20 mouse cellular contexts compared by ENCODE assay signal in genomic region chr7:130044581-130044980, GRCm38 (mm10).
A peak's percentile ranks its signal among the peaks of the same experiment; 100 is the strongest.
DNase-seq lines count a peak whose midpoint lies in the region; ATAC-seq and TF ChIP-seq lines count a peak whose summit lies in the region.
"Had no signal": no experiment of that assay in that cellular context is flagged by ENCODE, and none has a peak within 500 bp of the region (broad histone marks: within the 10 kb centered on the region; RNA-seq: fewer than 3 reads in every experiment).

No protein-coding gene starts in this region.

- TF ChIP-seq EP300 in liver, postnatal 0 days (IDR thresholded peaks at IDR 0.05; ENCODE audit: low read depth): no peak

- no peak overlapping the region for H3K27ac ChIP-seq in forebrain, embryonic 11.5 days (ENCODE audit: low read depth, low read length)
- H3K27ac ChIP-seq in forebrain, embryonic 12.5 days: no peak overlapping the region
- no peak overlapping the region for H3K27ac ChIP-seq in liver, postnatal 0 days (ENCODE audit: low read depth)
- H3K27ac ChIP-seq in liver, embryonic 11.5 days (ENCODE audit: low read depth, low read length): no peak overlapping the region
- peak overlapping the region; percentile 55 for H3K27ac ChIP-seq in limb, embryonic 13.5 days
- peak overlapping the region; percentile 79 for H3K27ac ChIP-seq in stomach, embryonic 15.5 days
- H3K27ac ChIP-seq: forebrain, embryonic 13.5 days; hindbrain, embryonic 12.5 days; liver, embryonic 13.5 days had no signal

- H3K36me3 ChIP-seq in forebrain, embryonic 11.5 days (ENCODE audit: control insufficient read depth, insufficient read depth, low read length): no peaks in the 10 kb centered on the region
- no peaks in the 10 kb centered on the region for H3K36me3 ChIP-seq in forebrain, embryonic 12.5 days (replicated peaks)
- H3K36me3 ChIP-seq in liver, postnatal 0 days (replicated peaks; ENCODE audit: insufficient read depth, low read length): no peaks in the 10 kb centered on the region
- no peaks in the 10 kb centered on the region for H3K36me3 ChIP-seq in liver, embryonic 11.5 days (ENCODE audit: control insufficient read depth, insufficient read depth, low read length)
- no peaks in the 10 kb centered on the region for H3K36me3 ChIP-seq in limb, embryonic 13.5 days
- H3K36me3 ChIP-seq in stomach, embryonic 15.5 days: no peaks in the 10 kb centered on the region
- H3K36me3 ChIP-seq: G1E; hindbrain, embryonic 12.5 days; liver, embryonic 13.5 days had no signal

- no peaks in the 10 kb centered on the region for H3K9me3 ChIP-seq in forebrain, embryonic 11.5 days (ENCODE audit: control insufficient read depth, low read length)
- H3K9me3 ChIP-seq in forebrain, embryonic 12.5 days: no peaks in the 10 kb centered on the region
- H3K9me3 ChIP-seq in liver, postnatal 0 days (ENCODE audit: low read length): no peaks in the 10 kb centered on the region
- no peaks in the 10 kb centered on the region for H3K9me3 ChIP-seq in liver, embryonic 11.5 days (ENCODE audit: control insufficient read depth, low read length)
- H3K9me3 ChIP-seq in limb, embryonic 13.5 days: no peaks in the 10 kb centered on the region
- no peaks in the 10 kb centered on the region for H3K9me3 ChIP-seq in stomach, embryonic 15.5 days
- H3K9me3 ChIP-seq: forebrain, embryonic 13.5 days; hindbrain, embryonic 12.5 days; liver, embryonic 13.5 days had no signal

- peaks cover 9% of the 10 kb centered on the region; the same call in 1 of the 2 replicates for H3K4me1 ChIP-seq in forebrain, embryonic 11.5 days (replicated peaks; ENCODE audit: control insufficient read depth, insufficient read depth, low read length)
- H3K4me1 ChIP-seq in forebrain, embryonic 12.5 days: peaks cover 20% of the 10 kb centered on the region
- H3K4me1 ChIP-seq in liver, postnatal 0 days (ENCODE audit: insufficient read depth): no peaks in the 10 kb centered on the region
- no peaks in the 10 kb centered on the region; the same call in 1 of the 2 replicates for H3K4me1 ChIP-seq in liver, embryonic 11.5 days (replicated peaks; ENCODE audit: control insufficient read depth, insufficient read depth, low read length)
- H3K4me1 ChIP-seq in limb, embryonic 13.5 days: peaks cover 18% of the 10 kb centered on the region
- H3K4me1 ChIP-seq in stomach, embryonic 15.5 days: peaks cover 35% of the 10 kb centered on the region
- H3K4me1 ChIP-seq: liver, embryonic 13.5 days had no signal

- no peak overlapping the region for H3K4me2 ChIP-seq in forebrain, embryonic 11.5 days (ENCODE audit: low read depth, low read length, severe bottlenecking)
- H3K4me2 ChIP-seq in forebrain, embryonic 12.5 days: no peak overlapping the region
- no peak overlapping the region for H3K4me2 ChIP-seq in liver, postnatal 0 days (ENCODE audit: low read depth, low read length)
- no peak overlapping the region for H3K4me2 ChIP-seq in liver, embryonic 11.5 days
- H3K4me2 ChIP-seq in limb, embryonic 13.5 days (replicated peaks): no peak overlapping the region
- no peak overlapping the region for H3K4me2 ChIP-seq in stomach, embryonic 15.5 days
- H3K4me2 ChIP-seq: forebrain, embryonic 13.5 days; hindbrain, embryonic 12.5 days; liver, embryonic 13.5 days had no signal

- TF ChIP-seq CTCF in liver, postnatal 0 days (IDR thresholded peaks at IDR 0.05; ENCODE audit: low read depth): no peak

- no peak overlapping the region for H3K9ac ChIP-seq in forebrain, embryonic 11.5 days (ENCODE audit: low read length)
- H3K9ac ChIP-seq in forebrain, embryonic 12.5 days: no peak overlapping the region
- H3K9ac ChIP-seq in liver, postnatal 0 days (replicated peaks): no peak overlapping the region
- H3K9ac ChIP-seq in liver, embryonic 11.5 days (ENCODE audit: low read depth, low read length): no peak overlapping the region
- H3K9ac ChIP-seq in limb, embryonic 13.5 days: no peak overlapping the region
- H3K9ac ChIP-seq in stomach, embryonic 15.5 days: no peak overlapping the region
- H3K9ac ChIP-seq: forebrain, embryonic 13.5 days; hindbrain, embryonic 12.5 days; liver, embryonic 13.5 days had no signal

- 72% methylated on average over 6 of the region's 6 CpGs for WGBS in forebrain, embryonic 11.5 days
- 75% methylated on average over 6 of the region's 6 CpGs for WGBS in forebrain, embryonic 12.5 days
- WGBS in liver, postnatal 0 days (ENCODE audit: insufficient replicate concordance): 61% methylated on average over 6 of the region's 6 CpGs
- WGBS in liver, embryonic 11.5 days: 72% methylated on average over 6 of the region's 6 CpGs
- WGBS in limb, embryonic 13.5 days: 50% methylated on average over 6 of the region's 6 CpGs
- 43% methylated on average over 6 of the region's 6 CpGs for WGBS in stomach, embryonic 15.5 days

- peak; percentile 38 for DNase-seq in forebrain, embryonic 11.5 days (ENCODE audit: low spot score)
- no peak for DNase-seq in liver, postnatal 0 days
- DNase-seq in liver, embryonic 11.5 days (ENCODE audit: low spot score): no peak
- no peak for DNase-seq in Muller cell, postnatal 12 days (ENCODE audit: inconsistent ontology term)
- DNase-seq: cerebellum, postnatal 14 days; embryo, embryonic 11 days; gastrocnemius, postnatal 36 days; kidney, adult 11 months; kidney, postnatal 36 days; layer of hippocampus, adult 9-11 months; liver, embryonic 13.5 days; thymus, postnatal 36 days had no signal

- ATAC-seq in forebrain, embryonic 11.5 days (replicated peaks; ENCODE audit: low FRiP score): no peak
- no peak for ATAC-seq in forebrain, embryonic 12.5 days (ENCODE audit: low FRiP score)
- ATAC-seq in liver, postnatal 0 days: peak; percentile 61; the same call in 1 of the 2 replicates
- no peak for ATAC-seq in liver, embryonic 11.5 days (replicated peaks; ENCODE audit: low FRiP score)
- ATAC-seq in limb, embryonic 13.5 days (ENCODE audit: low FRiP score, low read depth): no peak
- peak; percentile 67 for ATAC-seq in stomach, embryonic 15.5 days (ENCODE audit: insufficient read depth, low FRiP score, low read depth)
- ATAC-seq in granulocyte monocyte progenitor cell, adult 5-6 weeks (replicated peaks; ENCODE audit: poor library complexity, severe bottlenecking): no peak
- ATAC-seq: CD4-positive, CD25-positive, alpha-beta regulatory T cell, adult 4 months; forebrain, embryonic 13.5 days had no signal

- H3K27me3 ChIP-seq in forebrain, embryonic 11.5 days (ENCODE audit: control insufficient read depth, insufficient read depth, low read length): peaks cover 8% of the 10 kb centered on the region; the same call in 1 of the 2 replicates
- H3K27me3 ChIP-seq in forebrain, embryonic 12.5 days: peaks cover 40% of the 10 kb centered on the region
- H3K27me3 ChIP-seq in liver, postnatal 0 days (ENCODE audit: insufficient read depth, low read length): no peaks in the 10 kb centered on the region
- H3K27me3 ChIP-seq in liver, embryonic 11.5 days (replicated peaks; ENCODE audit: control insufficient read depth, insufficient read depth, low read length): no peaks in the 10 kb centered on the region
- no peaks in the 10 kb centered on the region for H3K27me3 ChIP-seq in limb, embryonic 13.5 days
- no peaks in the 10 kb centered on the region for H3K27me3 ChIP-seq in stomach, embryonic 15.5 days (replicated peaks)
- H3K27me3 ChIP-seq: liver, embryonic 13.5 days had no signal

- H3K4me3 ChIP-seq in forebrain, embryonic 11.5 days (ENCODE audit: low read depth, low read length): no peak overlapping the region
- H3K4me3 ChIP-seq in forebrain, embryonic 12.5 days (replicated peaks): no peak overlapping the region
- no peak overlapping the region for H3K4me3 ChIP-seq in liver, postnatal 0 days (ENCODE audit: low read depth, low read length)
- no peak overlapping the region for H3K4me3 ChIP-seq in liver, embryonic 11.5 days (ENCODE audit: low read depth, low read length)
- H3K4me3 ChIP-seq in limb, embryonic 13.5 days: no peak overlapping the region
- no peak overlapping the region for H3K4me3 ChIP-seq in stomach, embryonic 15.5 days (replicated peaks)
- H3K4me3 ChIP-seq: forebrain, embryonic 13.5 days; hindbrain, embryonic 12.5 days; liver, embryonic 13.5 days had no signal

Comparison
In these comparisons a context has a peak if more than half of its experiments do, and no peak if none do; other contexts are left out.
1. ATAC-seq: peak in liver, postnatal 0 days (single experiment) and stomach, embryonic 15.5 days (single experiment); none in forebrain, embryonic 11.5 days (single experiment), forebrain, embryonic 12.5 days (single experiment), liver, embryonic 11.5 days (single experiment), limb, embryonic 13.5 days (single experiment) and granulocyte monocyte progenitor cell, adult 5-6 weeks (single experiment).
2. H3K27ac ChIP-seq: peak in limb, embryonic 13.5 days (single experiment) and stomach, embryonic 15.5 days (single experiment); none in forebrain, embryonic 11.5 days (single experiment), forebrain, embryonic 12.5 days (single experiment), liver, postnatal 0 days (single experiment) and liver, embryonic 11.5 days (single experiment).